Mouse (Mus musculus): ENCODE measurements around the gene Tnrc6b.
"Not testable (repeated sequence)": the region's sequence is repeated elsewhere in the genome, so short reads cannot be mapped to it uniquely, and the experiment has no call there.

Gene Tnrc6b

DNA sequence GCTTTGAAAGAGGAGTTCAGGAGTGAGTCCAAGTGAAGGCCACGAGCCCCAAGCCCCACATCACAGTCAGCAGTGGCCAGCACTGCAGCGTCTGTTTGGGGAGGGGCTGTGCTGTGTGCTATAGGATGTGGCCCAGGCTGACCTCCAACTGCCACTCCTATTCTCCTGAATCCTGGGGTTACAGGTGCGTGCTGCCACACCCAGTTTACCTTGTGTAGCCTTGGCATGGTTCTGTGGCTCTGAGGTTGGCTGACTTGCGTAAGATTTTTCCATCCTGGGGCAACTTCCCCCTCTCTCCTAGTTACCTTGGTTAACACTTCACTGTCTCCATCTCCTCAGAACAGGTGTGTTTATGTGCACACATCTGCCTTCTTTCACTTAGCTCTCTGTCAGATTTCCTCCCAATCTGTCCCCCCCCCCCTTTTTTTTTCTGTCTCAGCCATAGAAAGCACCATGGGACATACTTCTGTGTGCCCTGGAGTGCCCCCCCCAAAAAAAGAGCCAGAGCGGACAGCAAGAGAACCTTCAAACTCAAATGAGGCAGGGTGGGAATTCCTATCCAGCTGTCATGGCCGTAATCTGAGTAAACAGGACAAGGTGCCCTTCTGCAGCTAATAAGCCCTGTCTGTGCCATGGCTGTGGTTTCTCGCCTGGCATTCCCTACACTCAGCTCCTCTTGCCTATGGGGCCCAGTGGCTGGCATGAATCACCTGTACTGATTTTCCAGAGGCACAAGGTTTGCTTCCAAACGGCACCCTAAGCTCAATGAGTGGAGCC, 9.4 kb upstream of the Tnrc6b start:
- DNase-seq (ENCODE audit: low spot score) = no peak

GRCm38 (mm10) chr15:80702910-80703309, 8.2 kb upstream of the Tnrc6b start:
- DNase-seq (ENCODE audit: low spot score) = no peak

DNA sequence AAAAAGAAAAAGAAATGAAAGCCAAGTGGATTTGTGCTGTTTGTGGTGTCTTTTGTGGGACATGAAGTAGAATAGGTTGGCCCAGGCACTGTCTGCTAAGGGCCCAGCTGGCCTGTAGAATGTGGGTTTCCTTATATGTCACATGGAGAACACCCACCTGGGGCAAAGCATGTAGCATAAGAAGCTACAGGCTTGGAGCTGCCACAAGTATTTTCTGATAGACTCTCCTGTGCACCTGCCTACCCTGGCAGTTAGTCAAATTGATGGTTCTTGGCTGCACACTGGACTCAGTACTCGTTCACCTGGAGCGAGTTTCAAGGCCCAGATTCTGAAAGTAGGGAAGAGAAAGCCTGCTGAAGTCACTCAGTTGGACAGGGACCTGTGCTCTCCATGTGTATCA, 7.6 kb upstream of the Tnrc6b start:
- DNase-seq (ENCODE audit: low spot score) = no peak

DNA sequence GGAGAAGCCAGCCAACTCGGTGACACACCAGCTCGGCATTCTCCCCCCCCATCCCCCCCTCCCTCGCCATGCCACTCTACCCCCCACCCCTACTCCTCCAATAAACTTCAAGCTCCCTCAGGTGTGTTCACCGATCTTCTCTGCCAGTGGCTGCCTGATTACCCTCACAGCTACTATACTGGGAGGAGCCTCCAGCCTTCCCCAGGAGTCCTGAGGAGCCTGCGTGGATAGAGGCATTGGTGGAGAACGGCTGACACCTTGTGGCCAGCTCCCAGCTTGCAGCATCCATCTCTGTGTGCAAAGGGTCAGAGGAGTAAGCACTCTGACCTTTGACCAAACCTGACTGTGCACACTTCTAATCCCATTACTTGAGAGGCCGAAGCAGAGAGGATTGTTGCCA, 6.8 kb upstream of the Tnrc6b start:
- DNase-seq (ENCODE audit: low spot score) = peak; percentile 89

- DNase-seq (ENCODE audit: low spot score) = peak; percentile 92
Measured at GRCm38 (mm10) chr15:80705828-80706549, 5.1 kb upstream of the Tnrc6b start.

- no peak for DNase-seq (ENCODE audit: low spot score)
Measured at GRCm38 (mm10) chr15:80706596-80706995, 4.5 kb upstream of the Tnrc6b start.

DNA sequence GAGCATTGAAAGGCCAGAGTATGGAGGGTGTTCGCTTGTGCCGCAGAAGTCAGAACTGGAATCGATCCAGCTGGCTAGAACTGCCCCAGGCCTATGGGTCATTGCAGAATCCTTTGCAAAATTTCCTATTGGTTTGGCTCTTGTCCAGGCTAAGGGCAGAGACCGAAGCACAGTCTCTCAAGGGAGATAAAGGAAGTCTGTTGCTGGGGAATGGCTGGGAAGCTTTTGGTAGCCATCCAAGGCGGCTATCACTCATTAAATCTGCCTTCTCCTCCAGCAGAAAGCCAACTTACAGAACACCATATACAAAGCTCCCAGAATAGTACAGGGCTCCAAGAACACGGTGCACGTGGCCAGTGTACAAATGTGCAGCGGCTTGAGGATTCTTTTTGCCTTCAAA, 4.0 kb upstream of the Tnrc6b start:
- DNase-seq (ENCODE audit: low spot score) = no peak

DNA sequence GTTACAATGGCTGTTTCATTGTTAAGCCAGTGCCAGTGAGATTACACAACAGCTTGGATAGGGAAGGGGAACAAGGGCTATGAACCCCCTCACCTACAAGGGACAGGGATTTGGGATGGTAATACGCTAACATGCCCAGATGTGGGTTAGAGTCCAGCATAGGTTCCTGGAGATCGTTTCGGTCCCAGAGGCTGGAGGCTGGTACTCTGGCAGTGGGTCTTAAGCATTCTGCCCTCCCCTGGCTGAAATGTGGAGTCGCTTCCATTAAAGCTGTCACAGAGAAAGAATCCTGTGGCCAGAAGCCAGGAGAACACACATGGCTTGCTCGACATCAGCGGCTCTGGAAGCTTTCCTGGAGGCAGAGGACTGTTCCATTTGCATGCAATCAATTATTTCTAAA, 1.5 kb upstream of the Tnrc6b start:
- peak; percentile 34 for DNase-seq (ENCODE audit: low spot score)

DNA sequence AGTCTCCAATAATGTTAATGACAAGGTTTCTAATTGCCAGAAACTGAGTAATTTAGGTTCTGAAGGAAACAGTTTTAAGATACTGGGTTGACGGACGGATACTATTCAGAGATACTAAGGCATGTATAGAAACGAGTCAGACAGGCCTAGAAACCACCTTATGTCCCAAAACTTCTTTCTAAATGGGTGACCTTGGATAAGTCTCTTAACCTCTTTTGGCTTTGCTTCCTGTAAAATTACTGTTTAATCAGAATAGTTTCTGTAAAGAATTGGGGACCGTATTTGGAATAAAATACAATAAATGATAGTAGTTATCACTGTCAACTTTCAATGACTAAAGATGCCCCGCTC, 881 bp upstream of the Tnrc6b start:
- DNase-seq (ENCODE audit: low spot score) = no peak

DNA sequence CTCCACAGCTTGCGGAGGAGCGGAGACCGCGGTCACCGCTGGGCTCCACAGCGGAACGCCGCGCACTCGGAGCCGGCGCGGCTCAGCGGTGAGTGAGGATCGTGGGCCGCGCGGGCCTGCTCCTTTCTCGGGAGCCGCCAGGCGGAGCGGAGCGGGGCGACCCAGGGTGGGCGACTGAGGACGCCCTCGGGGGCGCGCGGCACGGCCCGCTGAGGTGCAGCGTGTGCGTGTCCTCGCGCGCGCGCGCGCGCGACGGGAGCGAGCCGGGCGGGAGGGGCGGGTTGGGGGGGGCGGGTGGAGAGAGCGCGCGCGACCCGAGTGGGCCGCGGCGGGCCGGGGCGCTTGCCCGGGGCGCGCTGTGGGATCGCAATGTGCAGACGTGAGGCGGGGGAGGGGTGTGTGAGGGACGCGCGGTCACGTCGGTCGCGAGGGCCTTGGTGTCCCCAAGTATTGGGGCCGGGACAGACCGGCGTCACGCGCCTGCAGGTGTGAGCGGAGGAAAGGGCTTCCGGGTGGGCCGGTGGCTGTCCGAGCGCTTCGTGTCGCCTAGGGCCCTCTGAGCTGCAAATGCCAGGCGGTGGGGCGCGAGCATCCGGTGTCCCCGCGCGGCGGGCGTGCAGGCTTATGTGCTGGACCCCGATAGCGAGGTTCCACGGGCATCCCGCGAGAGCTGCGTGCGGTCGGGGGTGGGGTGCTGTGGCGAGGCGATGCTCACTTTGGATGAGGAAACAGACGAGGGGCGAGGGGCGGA, 463 bp downstream of the Tnrc6b start:
- peak; percentile 69 for DNase-seq (ENCODE audit: low spot score)

DNA sequence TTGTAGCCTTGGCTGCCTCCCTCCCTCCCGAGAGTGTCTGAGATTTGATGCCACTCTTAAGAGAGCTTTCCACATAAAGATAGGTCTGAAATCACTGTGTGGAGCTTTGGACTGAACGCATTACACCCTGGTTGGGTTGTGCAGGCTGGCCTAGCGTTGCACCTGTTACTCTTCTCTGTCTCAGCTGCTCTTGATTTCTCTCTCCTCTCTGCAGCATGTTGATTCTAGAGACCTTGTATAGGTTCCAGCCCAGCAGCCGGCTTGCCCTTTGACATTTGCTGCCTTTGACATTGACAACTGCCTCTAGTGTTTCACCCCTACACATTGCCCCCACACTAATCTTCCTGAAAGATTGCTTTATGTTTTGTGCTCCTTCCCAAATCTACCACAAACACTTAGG, 3.2 kb downstream of the Tnrc6b start:
- no peak for DNase-seq (ENCODE audit: low spot score)

DNA sequence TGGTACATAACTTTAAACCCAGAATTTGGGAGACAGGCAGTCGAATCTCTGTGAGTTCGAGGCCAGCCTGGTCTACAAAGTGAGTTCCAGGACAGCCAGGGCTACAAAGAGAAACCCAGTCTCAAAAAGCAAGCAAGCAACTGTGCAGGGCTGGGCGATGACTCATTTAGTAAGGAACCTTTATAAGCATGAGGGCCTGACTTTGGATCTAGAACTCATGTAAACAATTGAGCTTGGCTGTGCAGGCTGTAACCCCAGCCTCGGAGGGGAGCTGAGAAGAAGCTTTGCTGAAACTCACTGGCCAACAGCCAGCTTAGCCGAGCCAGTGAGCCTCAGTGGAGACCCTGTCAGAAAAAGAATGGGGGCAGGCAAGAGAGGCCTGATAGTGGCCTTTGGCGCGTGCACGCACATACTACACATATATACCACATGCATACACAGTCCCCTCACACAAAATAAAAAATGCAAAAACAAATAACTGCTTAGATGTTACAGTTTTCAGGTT, 5.6 kb downstream of the Tnrc6b start:
- DNase-seq (ENCODE audit: low spot score) = no peak

DNA sequence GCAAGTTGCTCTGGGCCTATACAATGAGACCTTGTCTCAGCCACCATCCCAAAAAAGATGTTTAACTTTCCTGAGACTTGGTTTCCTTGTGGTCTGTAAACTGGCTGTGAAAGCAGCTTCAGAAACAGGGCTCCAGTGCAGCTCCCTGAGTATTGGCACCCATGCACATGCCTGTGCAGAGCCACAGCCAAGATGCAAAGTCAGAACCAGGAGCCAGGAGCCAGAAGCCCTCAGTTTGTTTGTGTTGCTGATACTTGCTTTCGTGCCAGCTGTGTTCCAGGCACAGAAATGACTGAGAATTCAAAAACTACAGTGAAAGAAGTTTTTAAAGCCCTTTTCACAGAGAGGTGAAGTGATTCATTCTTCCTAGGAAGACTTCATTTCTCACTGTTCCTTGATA, 6.3 kb downstream of the Tnrc6b start:
- DNase-seq (ENCODE audit: low spot score) = no peak

DNA sequence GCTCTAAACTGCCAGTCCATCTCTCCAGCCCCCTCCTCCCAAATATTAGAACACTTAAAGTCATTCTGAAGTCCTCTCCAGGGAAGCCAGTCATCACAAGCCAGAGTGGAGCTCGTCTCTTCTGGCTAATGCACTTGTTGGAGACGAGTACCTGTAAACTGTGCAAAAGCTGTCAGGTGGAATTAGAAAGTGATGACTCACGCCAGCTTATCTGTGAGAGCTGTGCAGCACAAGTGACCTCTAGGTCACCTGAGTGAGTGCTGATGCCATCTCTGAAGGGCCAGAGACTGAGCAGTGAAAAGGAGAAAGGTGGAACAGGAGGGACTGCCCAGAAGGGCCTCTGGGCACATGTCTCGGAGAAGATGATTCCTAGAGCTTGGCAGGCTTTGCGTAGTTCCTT, 9.1 kb downstream of the Tnrc6b start:
- no peak for DNase-seq (ENCODE audit: low spot score)

GRCm38 (mm10) chr15:80721861-80722260, 10.7 kb downstream of the Tnrc6b start:
- no peak for DNase-seq (ENCODE audit: low spot score)

- DNase-seq (ENCODE audit: low spot score) = no peak
Measured at GRCm38 (mm10) chr15:80722366-80722765, 11.3 kb downstream of the Tnrc6b start.

- no peak for DNase-seq (ENCODE audit: low spot score)
Measured at GRCm38 (mm10) chr15:80729477-80729876, 18.4 kb downstream of the Tnrc6b start.

DNA sequence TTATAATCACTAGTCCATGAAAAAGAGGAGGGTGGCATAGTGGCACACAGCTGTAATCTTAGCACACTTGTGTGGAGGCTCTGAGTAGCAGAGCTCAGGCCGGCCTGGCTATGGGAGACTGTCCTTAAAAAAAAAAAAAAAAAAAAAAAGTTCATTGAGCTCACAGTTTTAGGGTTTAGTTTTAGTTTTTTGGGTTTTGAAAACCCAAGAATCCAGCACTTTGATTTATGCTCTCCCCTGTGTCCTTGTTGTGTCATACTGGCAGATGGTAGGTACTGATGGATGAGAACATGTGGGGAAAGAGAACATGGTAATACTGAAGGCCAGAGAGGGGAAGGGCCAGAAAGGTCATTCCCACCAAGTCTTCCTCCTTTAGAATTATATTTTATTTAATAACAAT, 19.9 kb downstream of the Tnrc6b start:
- DNase-seq (ENCODE audit: low spot score) = no peak

GRCm38 (mm10) chr15:80731511-80731910, 20.4 kb downstream of the Tnrc6b start:
- DNase-seq (ENCODE audit: low spot score) = no peak

GRCm38 (mm10) chr15:80732266-80733030, 21.3 kb downstream of the Tnrc6b start:
- no peak for DNase-seq (ENCODE audit: low spot score)

- no peak for DNase-seq (ENCODE audit: low spot score)
Measured at GRCm38 (mm10) chr15:80735300-80735699, 24.2 kb downstream of the Tnrc6b start.

GRCm38 (mm10) chr15:80735708-80736107, 24.6 kb downstream of the Tnrc6b start:
- not testable (repeated sequence) for DNase-seq (ENCODE audit: low spot score)
